Mouse (Mus musculus) NIH3T3 (cell line): Measurements from ENCODE around the gene Ms4a18.

Experiments used
- DNase-seq: peaks from one replicate; pipeline ENCODE4 v3.0.0-alpha.2; 2012; ENCODE audit warnings: low read depth

The Ms4a18 gene

DNA sequence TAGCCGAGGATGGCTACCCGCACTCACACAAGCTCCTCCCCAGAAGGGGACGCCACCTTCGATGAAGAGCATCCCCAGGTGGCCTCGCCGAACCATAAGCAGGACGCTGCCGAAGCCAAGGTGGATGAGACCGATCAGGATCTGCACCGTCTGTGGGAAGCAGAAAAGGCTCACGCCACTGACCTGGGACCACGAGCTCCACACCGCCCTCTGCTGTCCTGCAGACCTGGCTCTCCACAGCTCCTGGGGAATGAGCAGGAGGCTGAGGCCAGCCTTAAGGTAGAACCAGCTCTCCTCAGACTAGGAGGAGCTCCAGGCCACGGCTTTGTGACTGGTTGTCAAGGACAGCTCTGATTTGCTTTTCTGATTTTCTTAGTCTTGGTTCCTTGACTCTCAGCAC lies 34.7 kb downstream of the Ms4a18 start:
- peak; percentile 35 for DNase-seq

GRCm38 (mm10) chr19:10980210-10980609 lies 37.6 kb downstream of the Ms4a18 start:
- DNase-seq, result no peak

DNA sequence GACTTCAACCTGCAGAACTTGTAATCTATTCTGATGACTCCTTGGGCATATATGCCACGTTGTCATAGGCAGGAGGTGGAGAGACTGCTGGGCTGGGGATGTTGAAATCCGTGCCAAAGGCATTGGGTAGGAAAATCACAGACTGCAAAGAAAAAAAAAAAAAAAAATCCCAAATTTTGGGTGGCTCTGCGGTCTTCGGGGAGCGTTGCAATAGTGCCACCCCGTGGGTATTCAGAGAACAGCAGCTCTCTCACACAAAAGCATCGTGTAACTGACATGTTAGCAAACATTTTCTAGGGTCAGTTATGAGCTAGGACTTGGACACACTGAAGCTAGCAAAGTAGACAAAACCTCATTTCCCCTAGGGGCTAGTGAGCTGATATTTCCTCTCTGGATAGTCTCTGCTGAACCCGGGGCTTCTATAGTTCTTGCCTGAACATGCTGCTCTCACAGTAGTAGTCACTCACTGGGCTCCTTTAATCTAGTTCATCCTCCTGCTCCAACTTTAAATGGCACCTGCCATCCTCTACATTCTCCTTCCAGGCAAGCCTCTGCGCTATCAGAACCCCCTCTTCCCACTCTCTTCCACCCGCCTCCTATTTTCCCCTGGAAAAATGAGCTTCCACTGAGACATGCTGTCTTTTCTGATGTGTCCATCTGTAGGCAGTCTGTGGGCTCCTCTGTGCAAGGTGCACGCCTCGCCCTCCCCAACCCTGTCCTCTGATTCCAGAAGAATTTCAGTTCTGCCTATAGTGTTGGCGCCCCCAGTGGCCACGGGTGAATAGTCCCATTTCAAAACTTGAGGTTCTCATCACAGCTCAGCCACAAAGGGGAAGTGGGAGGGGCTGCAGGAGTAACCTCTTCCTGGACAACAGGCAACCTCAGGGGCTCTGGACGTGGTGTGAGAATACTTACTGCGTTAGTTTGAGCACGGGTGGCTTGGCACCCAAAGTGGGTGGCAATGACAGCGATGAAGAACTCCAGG lies 38.4 kb downstream of the Ms4a18 start:
- DNase-seq, result peak; percentile 87

- peak; percentile 89 for DNase-seq
These were observed 41.5 kb downstream of the Ms4a18 start for GRCm38 (mm10) chr19:10976318-10976717.

DNA sequence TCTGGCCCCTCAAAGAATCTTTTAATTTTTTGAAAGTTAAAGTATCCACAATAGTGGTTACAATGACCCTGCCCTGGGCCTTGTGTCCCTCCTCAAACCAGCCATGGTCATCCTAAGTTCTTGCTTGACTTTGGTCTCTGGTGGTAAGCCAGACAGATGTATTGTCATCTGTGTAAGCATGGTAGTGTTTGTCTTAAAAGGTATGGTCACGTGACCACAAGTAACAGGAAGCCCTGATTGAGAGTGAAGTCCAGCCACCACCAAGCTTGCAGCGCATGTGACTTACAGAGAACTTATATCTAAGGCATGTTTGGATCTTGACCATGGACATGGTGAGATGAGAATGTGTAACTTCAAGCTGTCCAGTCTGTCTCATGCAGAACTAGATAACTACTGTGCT lies 42.6 kb downstream of the Ms4a18 start:
- DNase-seq, result no peak

DNA sequence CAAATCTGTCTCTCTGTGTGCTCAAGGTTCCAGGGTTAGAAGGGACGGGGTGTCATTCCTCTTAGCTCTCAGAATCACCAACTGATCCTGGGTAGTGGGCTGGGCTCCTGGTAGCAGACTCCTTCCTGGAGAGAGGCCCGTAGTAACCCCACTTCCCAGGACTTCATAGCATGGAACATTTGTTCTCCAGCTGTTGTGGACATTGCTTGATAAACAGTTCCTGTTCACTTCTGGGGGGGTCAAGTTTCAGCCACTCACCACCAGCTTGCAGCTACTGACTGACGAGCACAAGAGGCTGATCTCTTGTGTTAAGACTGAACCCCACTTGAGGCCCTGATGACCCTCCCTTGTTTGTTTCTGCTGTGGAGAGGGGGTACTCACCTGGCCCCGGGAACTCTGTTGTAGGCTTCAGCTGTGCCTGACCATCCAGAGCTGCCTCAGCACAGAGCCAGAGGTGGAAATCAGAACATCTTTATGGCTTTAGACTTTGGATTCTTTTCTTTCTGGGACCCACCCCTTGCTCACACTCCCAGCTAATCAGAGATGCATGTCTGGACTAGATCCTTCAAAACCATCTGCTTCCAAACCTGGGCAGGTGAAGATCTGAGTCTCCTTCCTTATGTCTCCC lies 43.5 kb downstream of the Ms4a18 start, which contains the start of gene Ms4a10:
TSS of gene Ms4a10 (minus strand) at position 433 of the 628 bp plus-strand sequence.
- no peak for DNase-seq

GRCm38 (mm10) chr19:10973187-10973586 lies 44.6 kb downstream of the Ms4a18 start:
- no peak for DNase-seq

DNA sequence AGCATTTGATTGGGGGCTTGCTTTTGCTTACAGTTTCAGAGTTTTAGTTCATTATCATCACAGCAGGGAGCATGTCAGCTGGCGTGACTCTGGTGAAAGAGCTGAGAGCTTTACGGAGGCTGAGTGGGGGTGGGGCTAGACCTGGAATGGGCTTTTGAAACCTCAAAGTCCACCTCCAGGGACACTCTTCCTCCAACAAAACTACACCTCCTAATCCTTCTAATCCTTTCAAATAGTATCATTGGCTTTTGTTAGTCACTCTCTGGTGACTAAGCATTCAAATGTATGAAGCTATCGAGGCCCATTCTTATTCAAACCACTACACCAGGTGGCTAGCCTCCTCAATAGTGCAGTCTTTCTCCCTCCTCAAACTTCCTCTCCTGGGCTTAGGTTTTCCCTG lies 45.2 kb downstream of the Ms4a18 start:
- no peak for DNase-seq

GRCm38 (mm10) chr19:10970457-10970856 lies 47.4 kb downstream of the Ms4a18 start:
- DNase-seq, result no peak

GRCm38 (mm10) chr19:10968578-10968977 lies 49.3 kb downstream of the Ms4a18 start:
- DNase-seq, result no peak

DNA sequence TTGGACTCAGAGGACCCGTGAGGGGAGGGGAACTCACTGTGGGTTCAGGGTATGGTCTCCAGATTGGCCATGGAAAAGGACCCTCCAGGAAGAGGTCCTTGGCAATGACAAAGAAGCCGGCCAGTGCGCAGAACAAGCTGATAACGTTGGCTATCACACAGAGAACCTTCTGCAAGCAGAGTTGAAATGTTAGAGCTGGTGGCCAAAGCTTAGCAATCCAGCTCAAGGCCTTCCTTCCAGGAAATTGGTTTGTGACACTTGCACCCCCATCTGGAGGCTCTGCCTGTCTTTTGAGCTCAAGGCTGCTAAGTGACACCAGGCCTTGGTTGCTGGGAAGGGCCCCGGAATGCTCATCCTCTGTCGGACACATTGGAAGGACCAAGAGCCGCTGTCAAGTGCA lies 52.1 kb downstream of the Ms4a18 start:
- DNase-seq, result no peak

DNA sequence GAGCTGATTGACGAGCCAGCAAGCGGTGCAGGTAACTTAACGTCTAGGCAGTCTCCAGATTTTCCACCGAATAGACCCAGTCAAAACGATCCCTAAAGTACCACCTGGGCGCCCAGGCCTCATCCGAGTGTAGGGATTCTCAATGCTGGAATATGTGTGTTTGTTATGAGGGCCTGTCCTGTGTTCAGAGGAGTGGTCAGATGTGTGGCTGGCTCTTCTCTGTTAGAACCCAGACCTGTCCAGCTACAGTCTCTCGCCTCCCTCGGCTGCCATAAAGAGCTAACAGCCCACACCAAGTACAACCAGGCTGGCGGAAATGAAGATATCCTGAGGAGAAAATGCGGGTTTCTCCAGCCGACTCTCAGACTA lies 57.9 kb downstream of the Ms4a18 start:
- DNase-seq, result no peak

GRCm38 (mm10) chr19:10959085-10959977 lies 58.5 kb downstream of the Ms4a18 start:
- DNase-seq, result peak; percentile 88

- peak; percentile 75 for DNase-seq
These were observed 65.6 kb downstream of the Ms4a18 start for GRCm38 (mm10) chr19:10952021-10952939.

GRCm38 (mm10) chr19:10949558-10949957 lies 68.3 kb downstream of the Ms4a18 start:
- DNase-seq, result no peak

DNA sequence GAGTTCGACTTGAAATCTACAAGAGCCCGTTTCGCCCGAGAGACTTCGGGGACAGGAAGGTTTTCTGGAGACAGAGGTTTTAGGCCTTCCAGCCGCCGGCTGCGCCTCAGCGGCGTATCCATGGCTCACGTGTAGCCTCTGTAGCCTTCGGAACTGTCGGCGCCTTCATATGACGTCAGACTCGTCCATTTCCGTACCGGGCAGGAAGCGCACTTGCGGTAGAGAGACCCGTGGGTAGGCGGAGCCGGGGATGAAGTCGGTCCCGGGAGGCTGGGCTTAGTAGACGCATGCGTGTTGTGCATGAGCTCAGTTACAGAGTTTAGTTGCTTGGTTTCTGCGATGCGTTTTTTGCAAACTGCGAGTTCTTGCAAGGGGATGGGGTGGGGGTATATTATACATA lies 68.7 kb downstream of the Ms4a18 start, which contains the start of gene Ccdc86:
TSS of gene Ccdc86 (minus strand) at position 155 of the 400 bp plus-strand sequence.
- peak; percentile 100 for DNase-seq

DNA sequence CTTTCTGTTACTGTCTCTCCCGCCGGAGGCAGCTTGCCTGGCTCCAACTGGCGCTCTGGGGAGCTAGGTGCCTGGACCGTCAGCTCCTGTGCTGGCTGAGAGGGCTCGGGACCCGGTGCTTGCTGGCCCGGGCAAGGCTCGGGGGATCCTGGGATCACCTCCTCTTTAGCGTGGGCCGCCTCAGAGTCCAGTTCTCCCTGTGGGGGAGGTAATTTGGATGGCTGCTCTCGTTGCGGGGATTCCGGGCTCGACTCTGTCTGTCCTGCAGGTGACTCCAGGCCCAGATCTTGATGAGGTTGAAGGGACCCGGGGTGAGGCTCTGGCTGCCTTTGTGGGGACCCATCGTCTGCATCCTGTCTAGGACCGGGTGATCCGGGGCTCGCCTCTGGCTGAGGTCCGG lies 69.4 kb downstream of the Ms4a18 start:
- DNase-seq, result no peak

DNA sequence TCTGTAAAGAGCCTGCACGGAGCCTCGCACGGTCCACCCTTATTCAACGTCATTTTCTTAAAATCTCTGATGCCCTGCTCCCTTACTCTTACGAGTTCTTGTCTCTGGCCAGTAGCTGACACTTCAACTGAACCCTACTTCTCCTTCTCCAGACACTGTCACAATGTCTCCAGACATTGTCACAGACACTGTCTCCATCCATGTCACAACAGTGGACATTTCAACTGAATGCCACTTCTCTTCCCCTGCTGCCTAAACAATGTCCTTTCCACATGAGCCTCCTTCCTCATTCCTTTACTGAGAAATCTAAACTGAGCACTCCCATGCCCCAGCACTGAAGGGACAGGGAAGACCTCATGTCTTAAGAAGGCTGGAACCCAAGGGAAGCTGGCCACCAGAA lies 70.6 kb downstream of the Ms4a18 start:
- DNase-seq, result no peak
